Mouse (Mus musculus) midbrain, embryonic 14.5 days (tissue): ENCODE data around the gene Fam160b1. TPM values are rescaled to one million over a fixed set of nuclear protein-coding genes. Genes with fewer than 3 reads are reported as not detected.

Experiments
- ATAC-seq: fragments of 200-750 bp; cut with Nextera tagmentation; 2 replicates; pipeline ENCODE4 v1.8.0; 2017; ENCODE audit warnings: moderate number of reproducible peaks, moderate library complexity; ENCODE audit not compliant: low FRiP score, low TSS enrichment
- DNase-seq: peaks from one replicate; pipeline ENCODE4 v3.0.0-alpha.2; 2015
- H3K27ac ChIP-seq: fragments of 300-500 bp; sonication (generic); replicated peaks from 2 replicates; pipeline ENCODE4 v1.5.1; 2014; ENCODE audit warnings: mild to moderate bottlenecking, low read depth, low read length, moderate library complexity
- H3K27me3 ChIP-seq: fragments of 300-500 bp; sonication (generic); 2 replicates; pipeline ENCODE4 v1.6.1; 2014; ENCODE audit warnings: low read length, control low read depth, mixed read lengths; ENCODE audit not compliant: control insufficient read depth, insufficient read depth
- H3K36me3 ChIP-seq: fragments of 300-500 bp; sonication (generic); 2 replicates; pipeline ENCODE4 v1.6.1; 2014; ENCODE audit warnings: low read length, control low read depth; ENCODE audit not compliant: control insufficient read depth, insufficient read depth
- H3K4me1 ChIP-seq: fragments of 300-500 bp; sonication (generic); 2 replicates; pipeline ENCODE4 v1.6.1; 2014; ENCODE audit warnings: mild to moderate bottlenecking, antibody characterized with exemption, low read length, control low read depth; ENCODE audit not compliant: control insufficient read depth, insufficient read depth
- H3K4me2 ChIP-seq: fragments of 300-500 bp; sonication (generic); 2 replicates; pipeline ENCODE4 v1.6.1; 2014; ENCODE audit warnings: mild to moderate bottlenecking, low read length, moderate library complexity
- H3K4me3 ChIP-seq: fragments of 300-500 bp; sonication (generic); replicated peaks from 2 replicates; pipeline ENCODE4 v1.5.1; 2014; ENCODE audit warnings: low read depth, low read length
- H3K9ac ChIP-seq: fragments of 300-500 bp; sonication (generic); replicated peaks from 2 replicates; pipeline ENCODE4 v1.6.1; 2014; ENCODE audit warnings: mild to moderate bottlenecking, low read length, moderate library complexity
- H3K9me3 ChIP-seq: fragments of 300-500 bp; sonication (generic); 2 replicates; pipeline ENCODE4 v1.6.1; 2016; ENCODE audit warnings: low read length, control low read depth, mixed read lengths; ENCODE audit not compliant: control insufficient read depth
- WGBS: fragments of 180-500 bp; shearing (Covaris S2); extraction: QIAGEN DNeasy Blood & Tissue Kit; methylation state at CpG from one replicate; pipeline ENCODE4 v1.1.7; 2014; 5-methylcytosine and 5-hydroxymethylcytosine counted together
- polyA plus RNA-seq: library from polyadenylated mRNA; unstranded; fragments of >200 nt; fragmentation: Nextera tagmentation; extraction: Ambion mirVana; gene quantifications from 2 replicates; pipeline ENCODE4 v1.2.1, GENCODE M21; 2014

Fam160b1 gene
- 16.2 and 18.6 TPM in 2 replicates for polyA plus RNA-seq

- DNase-seq (peak; percentile 97), ATAC-seq (peak; percentile 92)
- H3K4me1 ChIP-seq = peaks cover 27% of the 10 kb centered on the region
- 2% methylated on average over 70 of the region's 70 CpGs for WGBS
- peak within 1 kb of the TSS; percentile 70 for H3K4me2 ChIP-seq
- no peaks in the 10 kb centered on the region for H3K36me3 ChIP-seq
- H3K4me3 ChIP-seq = peak within 1 kb of the TSS; percentile 98
- no peaks in the 10 kb centered on the region for H3K27me3 ChIP-seq
- H3K27ac ChIP-seq = peak within 1 kb of the TSS; percentile 97
- H3K9me3 ChIP-seq = no peaks in the 10 kb centered on the region
- H3K9ac ChIP-seq = peak within 1 kb of the TSS; percentile 99
Measured at GRCm38 (mm10) chr19:57360341-57361130, at the start of gene Fam160b1. Fam160b1 (plus strand) TSS chr19:57360680.

GRCm38 (mm10) chr19:57313226-57313625 lies 47.3 kb upstream of the Fam160b1 start:
- H3K4me1 ChIP-seq = peaks cover 19% of the 10 kb centered on the region; the same call in 1 of the 2 replicates
- WGBS = 76% methylated on average over 10 of the region's 10 CpGs
- H3K27ac ChIP-seq = no peak overlapping the region
- H3K27me3 ChIP-seq = no peaks in the 10 kb centered on the region
- H3K4me3 ChIP-seq = peak overlapping the region; percentile 58
- H3K9ac ChIP-seq = no peak overlapping the region
- no peak for DNase-seq
- peak overlapping the region; percentile 92 for H3K4me2 ChIP-seq
- no peaks in the 10 kb centered on the region for H3K9me3 ChIP-seq
- ATAC-seq = no peak
- H3K36me3 ChIP-seq = no peaks in the 10 kb centered on the region

- Histone ChIP-seq H3K27ac (peak overlapping the region; percentile 89), H3K4me2 (peak overlapping the region; percentile 92), H3K36me3 (no peaks in the 10 kb centered on the region), H3K4me1 (peaks cover 19% of the 10 kb centered on the region; the same call in 1 of the 2 replicates), H3K27me3 (no peaks in the 10 kb centered on the region), H3K9me3 (no peaks in the 10 kb centered on the region), H3K4me3 (peak overlapping the region; percentile 58), H3K9ac (peak overlapping the region; percentile 77)
- ATAC-seq (no peak), DNase-seq (peak; percentile 37)
- WGBS = 50% methylated on average over 3 of the region's 3 CpGs
Measured at GRCm38 (mm10) chr19:57313891-57314345, 46.6 kb upstream of the Fam160b1 start.

GRCm38 (mm10) chr19:57314346-57315012 lies 46.0 kb upstream of the Fam160b1 start, which contains the start of gene Ablim1:
Ablim1 (minus strand) TSS chr19:57314919.
- ATAC-seq = peak; percentile 48
- 1% methylated on average over 52 of the region's 52 CpGs for WGBS

GRCm38 (mm10) chr19:57315013-57315565 lies 45.4 kb upstream of the Fam160b1 start:
- 42% methylated on average over 11 of the region's 11 CpGs for WGBS
- Histone ChIP-seq H3K9me3 (no peaks in the 10 kb centered on the region), H3K9ac (peak overlapping the region; percentile 77), H3K27me3 (no peaks in the 10 kb centered on the region), H3K27ac (peak overlapping the region; percentile 89), H3K4me1 (peaks cover 17% of the 10 kb centered on the region; the same call in 1 of the 2 replicates), H3K36me3 (no peaks in the 10 kb centered on the region), H3K4me3 (peak overlapping the region; percentile 58), H3K4me2 (peak overlapping the region; percentile 92)
- 0 out of 2 replicates have a peak, but pooled peaks have one; percentile 20 for ATAC-seq
- no peak for DNase-seq

More at GRCm38 (mm10) chr19:57314346-57315012, 46.0 kb upstream of the Fam160b1 start, which contains the start of gene Ablim1:
- Histone ChIP-seq H3K27me3 (no peaks in the 10 kb centered on the region), H3K4me3 (peak within 1 kb of the TSS; percentile 58), H3K9me3 (no peaks in the 10 kb centered on the region), H3K36me3 (no peaks in the 10 kb centered on the region), H3K4me2 (peak within 1 kb of the TSS; percentile 92), H3K4me1 (peaks cover 19% of the 10 kb centered on the region; the same call in 1 of the 2 replicates), H3K27ac (peak within 1 kb of the TSS; percentile 89), H3K9ac (peak within 1 kb of the TSS; percentile 77)
- peak; percentile 78 for DNase-seq

- Histone ChIP-seq H3K36me3 (no peaks in the 10 kb centered on the region), H3K4me2 (no peak overlapping the region), H3K27ac (no peak overlapping the region), H3K4me3 (no peak overlapping the region), H3K9ac (no peak overlapping the region), H3K9me3 (no peaks in the 10 kb centered on the region), H3K4me1 (peaks cover 17% of the 10 kb centered on the region; the same call in 1 of the 2 replicates), H3K27me3 (no peaks in the 10 kb centered on the region)
- WGBS = 91% methylated on average over 3 of the region's 3 CpGs
- ATAC-seq (no peak), DNase-seq (no peak)
Measured at GRCm38 (mm10) chr19:57316597-57316996, 43.9 kb upstream of the Fam160b1 start.

GRCm38 (mm10) chr19:57320656-57321382 lies 39.7 kb upstream of the Fam160b1 start:
- no peaks in the 10 kb centered on the region for H3K4me1 ChIP-seq
- 81% methylated on average over 9 of the region's 9 CpGs for WGBS
- no peaks in the 10 kb centered on the region for H3K27me3 ChIP-seq
- no peak overlapping the region for H3K4me2 ChIP-seq
- H3K4me3 ChIP-seq = no peak overlapping the region
- H3K9me3 ChIP-seq = no peaks in the 10 kb centered on the region
- H3K9ac ChIP-seq = no peak overlapping the region
- DNase-seq = no peak
- H3K27ac ChIP-seq = no peak overlapping the region
- no peaks in the 10 kb centered on the region for H3K36me3 ChIP-seq
- no peak for ATAC-seq

- Histone ChIP-seq H3K9me3 (no peaks in the 10 kb centered on the region), H3K27ac (no peak overlapping the region), H3K4me1 (no peaks in the 10 kb centered on the region), H3K27me3 (no peaks in the 10 kb centered on the region), H3K36me3 (no peaks in the 10 kb centered on the region), H3K9ac (no peak overlapping the region), H3K4me3 (no peak overlapping the region), H3K4me2 (no peak overlapping the region)
- DNase-seq (no peak), ATAC-seq (no peak)
- 86% methylated on average over 3 of the region's 3 CpGs for WGBS
Measured at GRCm38 (mm10) chr19:57321839-57322238, 38.6 kb upstream of the Fam160b1 start.
